Mouse (Mus musculus) liver, embryonic 14.5 days (tissue): Measurements from ENCODE around the gene Rapgef4. TPM values are rescaled to one million over a fixed set of nuclear protein-coding genes. Genes with fewer than 3 reads are reported as not detected.

Source experiments
- ATAC-seq: fragments of 200-750 bp; cut with Nextera tagmentation; 2 replicates; pipeline ENCODE4 v1.8.0; 2017; ENCODE audit warnings: moderate number of reproducible peaks, mild to moderate bottlenecking, moderate library complexity; ENCODE audit not compliant: insufficient read depth
- DNase-seq, 3 experiments: peaks; one replicate each; pipeline ENCODE4 v3.0.0-alpha.2; 2012 to 2013; ENCODE audit warnings: low read depth in 3 of 3, low spot score in 3 of 3
- H3K27ac ChIP-seq: fragments of 300-500 bp; sonication (generic); 2 replicates; pipeline ENCODE4 v1.5.1; 2014; ENCODE audit warnings: moderate library complexity, mild to moderate bottlenecking, control low read depth, inconsistent platforms
- H3K27me3 ChIP-seq: fragments of 300-500 bp; sonication (generic); 2 replicates; pipeline ENCODE4 v1.6.1; 2014; ENCODE audit warnings: mild to moderate bottlenecking, low read length, moderate library complexity; ENCODE audit not compliant: control insufficient read depth, insufficient read depth
- H3K36me3 ChIP-seq: fragments of 300-500 bp; sonication (generic); replicated peaks from 2 replicates; pipeline ENCODE4 v1.6.1; 2014; ENCODE audit warnings: low read depth; ENCODE audit not compliant: control insufficient read depth, insufficient read depth
- H3K4me1 ChIP-seq, 2 experiments: fragments of 200-500 bp in 1 of 2; fragments of 300-500 bp in 1 of 2; sonication (generic) in 1 of 2; replicated peaks; 2 replicates each; pipeline ENCODE4 v1.6.1; 2012 to 2014; ENCODE audit warnings: antibody characterized with exemption in 1 of 2, inconsistent platforms in 1 of 2, low read length in 1 of 2; ENCODE audit not compliant: control insufficient read depth in 2 of 2, insufficient read depth in 2 of 2
- H3K4me2 ChIP-seq: fragments of 300-500 bp; sonication (generic); 2 replicates; pipeline ENCODE4 v1.6.1; 2014; ENCODE audit warnings: low read depth, mild to moderate bottlenecking, control low read depth, moderate library complexity
- H3K4me3 ChIP-seq, 2 experiments: fragments of 200-500 bp in 1 of 2; fragments of 300-500 bp in 1 of 2; sonication (generic) in 1 of 2; 2 replicates each; pipeline ENCODE4 v1.5.1; 2012 to 2014; ENCODE audit warnings: low read depth in 2 of 2, low read length in 2 of 2, mild to moderate bottlenecking in 2 of 2, control low read depth in 1 of 2, inconsistent platforms in 1 of 2, moderate library complexity in 1 of 2; ENCODE audit not compliant: insufficient read depth in 1 of 2
- H3K9ac ChIP-seq: fragments of 300-500 bp; sonication (generic); replicated peaks from 2 replicates; pipeline ENCODE4 v1.6.1; 2014; ENCODE audit warnings: mild to moderate bottlenecking, control low read depth, moderate library complexity
- H3K9me3 ChIP-seq: fragments of 300-500 bp; sonication (generic); 2 replicates; pipeline ENCODE4 v1.6.1; 2016; ENCODE audit warnings: low read length, mixed read lengths; ENCODE audit not compliant: control insufficient read depth
- CTCF ChIP-seq: IDR thresholded peaks from 2 replicates; pipeline ENCODE4 v1.5.1; 2016; ENCODE audit warnings: antibody characterized with exemption, low read depth, control low read depth
- EP300 ChIP-seq: IDR thresholded peaks from 2 replicates; pipeline ENCODE4 v1.6.1; 2016; ENCODE audit warnings: antibody characterized with exemption, low read depth
- WGBS: fragments of 180-500 bp; shearing (Covaris S2); extraction: QIAGEN DNeasy Blood & Tissue Kit; methylation state at CpG from one replicate; pipeline ENCODE4 v1.1.7; 2014; ENCODE audit not compliant: insufficient replicate concordance; 5-methylcytosine and 5-hydroxymethylcytosine counted together
- polyA plus RNA-seq, 2 experiments: library from polyadenylated mRNA; depleted of rRNA in 1 of 2; stranded (reverse) in 1 of 2; unstranded in 1 of 2; fragments of >200 nt; fragmentation: Nextera tagmentation in 1 of 2; extraction: Ambion mirVana in 1 of 2; gene quantifications; 2 replicates each; pipeline versions ENCODE4 v1.2.1 to v1.2.3; 2012 to 2014

The Rapgef4 gene
- polyA plus RNA-seq, 2 experiments = 2.2 to 4.2 TPM

- Histone ChIP-seq H3K9me3 (no peaks in the 10 kb centered on the region), H3K4me3 (no peak overlapping the region), H3K36me3 (no peaks in the 10 kb centered on the region), H3K4me2 (no peak overlapping the region), H3K4me1 (no peaks in the 10 kb centered on the region), H3K27ac (no peak overlapping the region), H3K27me3 (no peaks in the 10 kb centered on the region), H3K9ac (no peak overlapping the region)
- TF ChIP-seq CTCF (no peak), EP300 (no peak)
- no peak for ATAC-seq
- WGBS = 66% methylated on average over 5 of the region's 5 CpGs
- no peak for DNase-seq
Observed at GRCm38 (mm10) chr2:71993729-71994423, 12.8 kb downstream of the Rapgef4 start.

GRCm38 (mm10) chr2:71998531-71998930, 17.5 kb downstream of the Rapgef4 start:
- H3K27ac ChIP-seq = no peak overlapping the region
- no peak overlapping the region for H3K9ac ChIP-seq
- H3K4me3 ChIP-seq = no peak overlapping the region
- H3K4me2 ChIP-seq = no peak overlapping the region
- no peaks in the 10 kb centered on the region for H3K27me3 ChIP-seq
- no peak for TF ChIP-seq CTCF
- TF ChIP-seq EP300 = no peak
- ATAC-seq = no peak
- no peaks in the 10 kb centered on the region for H3K4me1 ChIP-seq
- DNase-seq = no peak
- WGBS = 71% methylated on average over 2 of the region's 2 CpGs
- no peaks in the 10 kb centered on the region for H3K36me3 ChIP-seq
- no peaks in the 10 kb centered on the region for H3K9me3 ChIP-seq

- TF ChIP-seq CTCF (no peak), EP300 (no peak)
- Histone ChIP-seq H3K9ac (no peak overlapping the region), H3K27ac (no peak overlapping the region), H3K36me3 (no peaks in the 10 kb centered on the region), H3K9me3 (no peaks in the 10 kb centered on the region), H3K4me3 (no peak overlapping the region), H3K4me1 (no peaks in the 10 kb centered on the region), H3K4me2 (no peak overlapping the region), H3K27me3 (no peaks in the 10 kb centered on the region)
- ATAC-seq = no peak
- no peak for DNase-seq
- WGBS = 67% methylated on average over 2 of the region's 2 CpGs
Observed at GRCm38 (mm10) chr2:72000102-72000501, 19.1 kb downstream of the Rapgef4 start.

- no peaks in the 10 kb centered on the region for H3K27me3 ChIP-seq
- no peak for TF ChIP-seq CTCF
- no peak for TF ChIP-seq EP300
Observed at GRCm38 (mm10) chr2:72002843-72003370, 21.9 kb downstream of the Rapgef4 start.

GRCm38 (mm10) chr2:72003756-72004525, 22.9 kb downstream of the Rapgef4 start:
- 69% methylated on average over 13 of the region's 13 CpGs for WGBS
- H3K9ac ChIP-seq = no peak overlapping the region
- H3K36me3 ChIP-seq = no peaks in the 10 kb centered on the region
- DNase-seq (no peak), ATAC-seq (no peak)
- no peak overlapping the region for H3K4me3 ChIP-seq
- no peaks in the 10 kb centered on the region for H3K9me3 ChIP-seq
- H3K4me1 ChIP-seq = no peaks in the 10 kb centered on the region
- no peak for TF ChIP-seq EP300
- no peak for TF ChIP-seq CTCF
- no peak overlapping the region for H3K4me2 ChIP-seq
- H3K27ac ChIP-seq = no peak overlapping the region
- H3K27me3 ChIP-seq = no peaks in the 10 kb centered on the region

More at GRCm38 (mm10) chr2:72002843-72003370, 21.9 kb downstream of the Rapgef4 start:
- Histone ChIP-seq H3K9me3 (no peaks in the 10 kb centered on the region), H3K4me3 (no peak overlapping the region), H3K4me2 (no peak overlapping the region), H3K27ac (no peak overlapping the region), H3K9ac (no peak overlapping the region), H3K4me1 (no peaks in the 10 kb centered on the region), H3K36me3 (no peaks in the 10 kb centered on the region)
- WGBS = 47% methylated on average over 5 of the region's 5 CpGs
- ATAC-seq (no peak), DNase-seq (no peak)
